Mouse (Mus musculus) neural tube, embryonic 10.5 days (tissue): ENCODE measurements around the gene Npcd.

Experiments
- DNase-seq: peaks from one replicate; pipeline ENCODE4 v3.0.0-alpha.2; 2017; ENCODE audit warnings: low spot score; ENCODE audit errors: extremely low spot score

Gene Npcd

DNA sequence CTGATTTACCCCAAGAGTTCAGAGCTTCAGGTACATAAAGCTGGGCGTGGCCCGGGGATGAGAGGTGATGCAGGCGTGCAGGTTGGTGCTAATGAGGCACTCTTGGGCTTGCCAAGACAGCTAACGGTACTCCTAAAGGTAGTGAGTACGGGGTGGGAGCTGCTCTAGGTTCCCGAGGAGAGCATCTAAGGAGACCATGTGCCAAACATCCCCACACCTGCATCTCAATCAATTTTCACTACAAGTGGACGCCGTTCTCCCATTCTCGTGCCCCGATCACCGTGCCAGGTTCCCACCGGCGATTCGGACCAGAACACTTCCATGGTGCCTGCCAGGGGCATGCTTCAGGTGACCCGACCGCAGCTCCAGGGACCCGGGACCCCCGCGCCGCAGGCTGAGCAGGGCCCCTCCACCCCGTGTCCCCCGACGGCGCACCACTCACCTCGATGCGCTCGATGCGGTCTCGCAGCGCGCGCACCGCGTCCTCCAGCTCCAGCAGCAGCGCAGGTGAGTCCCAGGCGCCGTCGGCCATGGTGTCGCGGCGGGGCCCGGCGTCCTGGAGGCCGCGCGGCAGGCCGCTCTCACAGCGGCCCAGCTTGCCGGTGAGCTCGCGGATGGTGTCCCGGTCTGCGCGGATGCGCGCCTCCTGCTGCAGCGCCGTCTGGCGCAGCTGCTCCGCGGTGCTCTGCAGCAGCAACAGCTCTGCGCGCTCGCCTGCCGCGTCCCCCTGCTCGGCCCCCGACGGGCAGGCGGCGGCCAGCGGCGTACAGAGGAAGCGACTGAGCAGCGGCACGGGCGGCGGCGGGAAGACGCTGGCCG lies 30.3 kb downstream of the Npcd start:
- DNase-seq = no peak

DNA sequence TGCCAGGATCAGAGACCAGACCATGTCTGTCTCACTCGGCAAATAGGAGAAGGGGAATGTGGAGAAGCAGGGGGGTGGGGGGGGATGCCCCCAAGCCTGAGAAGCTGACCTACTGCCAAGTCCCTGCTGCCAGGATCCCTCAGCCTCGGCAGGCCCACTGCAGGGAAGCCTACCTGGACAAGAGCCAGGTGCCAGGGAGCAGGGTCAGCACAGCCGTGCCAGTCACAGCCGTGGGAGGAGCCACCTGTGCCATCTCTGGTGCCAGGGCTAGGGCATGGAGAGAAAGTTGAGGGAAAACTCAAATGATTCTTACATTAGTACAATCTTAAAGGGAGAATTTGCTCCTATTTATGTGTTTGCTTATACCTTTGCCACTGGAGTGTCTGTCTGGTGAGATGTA lies 31.7 kb downstream of the Npcd start:
- DNase-seq = no peak

DNA sequence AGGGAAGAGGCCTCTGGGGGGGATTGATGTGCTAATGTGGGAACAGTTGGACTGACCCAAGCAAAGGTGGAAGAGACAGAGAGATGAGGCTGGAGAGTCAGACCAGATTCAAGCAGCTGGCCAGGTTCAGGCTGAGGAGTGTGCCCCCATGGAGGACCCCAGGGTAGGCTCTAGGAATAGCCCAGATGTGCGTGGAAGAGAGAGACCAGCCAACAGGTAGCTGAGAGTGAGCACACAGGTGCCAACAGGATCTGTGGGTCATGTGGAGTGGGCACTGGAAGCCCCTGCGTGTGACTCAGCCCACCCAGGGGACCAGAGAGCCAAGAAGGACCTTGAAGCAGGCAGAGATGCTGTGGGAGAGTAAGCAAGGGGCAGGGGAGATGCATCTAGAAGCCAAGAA lies 32.4 kb downstream of the Npcd start:
- DNase-seq = no peak

DNA sequence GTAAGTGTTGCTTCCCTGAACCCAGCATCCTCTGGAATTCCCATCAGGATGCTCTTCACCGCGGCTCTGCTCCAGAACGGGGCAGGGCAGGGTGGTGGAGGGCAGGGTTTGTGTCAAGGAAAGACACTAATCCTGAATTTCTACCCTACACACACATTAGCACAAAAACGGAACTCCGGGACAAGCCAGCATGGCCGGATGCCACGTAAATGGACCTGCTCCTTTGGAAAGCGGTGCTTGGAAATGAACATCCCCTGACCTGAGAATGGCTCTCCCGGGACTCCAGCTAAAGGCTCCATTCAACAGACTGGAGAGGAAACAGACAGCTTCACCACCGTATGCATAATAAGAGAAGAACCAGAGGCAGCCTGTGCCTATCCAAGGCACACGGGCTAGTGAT lies 33.3 kb downstream of the Npcd start:
- DNase-seq = no peak

DNA sequence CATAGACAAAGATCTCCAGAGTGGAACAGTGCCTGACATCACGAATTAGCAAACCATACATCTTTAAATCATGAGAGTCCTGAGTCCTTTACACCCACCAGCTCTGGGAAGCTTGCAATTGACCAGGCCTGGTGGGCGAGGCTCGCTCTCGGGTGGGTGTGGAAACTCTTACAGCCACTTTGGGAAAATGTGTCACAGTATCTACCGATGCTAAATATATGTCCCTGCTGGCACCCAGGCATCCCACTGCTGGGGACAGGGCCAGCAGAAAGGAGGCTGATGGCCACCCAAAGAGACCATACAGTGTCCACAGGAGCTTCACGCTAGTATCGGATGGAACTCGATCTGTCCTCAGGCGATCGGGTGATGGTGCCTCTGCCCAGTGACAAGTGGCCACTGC lies 35.4 kb downstream of the Npcd start:
- DNase-seq = no peak

DNA sequence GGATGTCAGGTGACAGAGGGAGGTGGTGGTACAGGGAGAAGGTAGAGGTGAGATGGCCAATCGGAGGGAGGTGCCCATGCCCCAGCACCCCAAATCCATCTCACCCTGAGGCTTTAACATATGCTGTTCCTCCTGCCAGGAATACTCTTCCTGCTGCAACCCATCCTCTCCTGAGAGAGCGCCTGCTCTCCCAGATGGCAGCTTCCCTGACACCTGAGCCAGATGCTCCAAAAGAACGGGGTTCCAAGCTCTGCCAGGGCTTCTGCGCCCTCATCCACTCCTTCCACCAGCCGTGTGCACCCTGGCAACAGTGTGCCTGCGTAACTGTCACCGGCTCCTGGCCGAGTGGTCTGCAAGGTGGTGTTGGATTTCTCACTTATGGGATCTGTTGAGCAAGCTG lies 36.4 kb downstream of the Npcd start:
- DNase-seq = no peak

DNA sequence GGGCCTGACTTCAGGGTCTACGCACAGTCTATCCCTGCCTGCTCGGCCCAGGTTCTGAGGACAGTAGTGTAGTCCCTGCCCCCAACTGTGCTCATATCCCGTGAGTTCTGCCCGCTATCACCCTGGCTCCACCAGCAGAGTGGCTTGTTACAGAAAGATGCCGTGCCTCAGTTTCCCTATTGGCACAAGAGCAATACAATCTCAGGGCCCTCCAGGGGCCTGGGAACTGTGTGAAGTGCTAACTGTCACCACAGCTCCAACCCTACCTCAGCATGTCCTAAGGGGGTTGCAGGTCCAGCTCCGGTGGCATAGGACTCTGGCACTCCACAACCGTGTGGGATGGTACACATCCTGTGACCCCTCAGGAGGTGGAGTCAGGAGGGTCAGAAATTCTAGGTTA lies 36.9 kb downstream of the Npcd start:
- DNase-seq = no peak

DNA sequence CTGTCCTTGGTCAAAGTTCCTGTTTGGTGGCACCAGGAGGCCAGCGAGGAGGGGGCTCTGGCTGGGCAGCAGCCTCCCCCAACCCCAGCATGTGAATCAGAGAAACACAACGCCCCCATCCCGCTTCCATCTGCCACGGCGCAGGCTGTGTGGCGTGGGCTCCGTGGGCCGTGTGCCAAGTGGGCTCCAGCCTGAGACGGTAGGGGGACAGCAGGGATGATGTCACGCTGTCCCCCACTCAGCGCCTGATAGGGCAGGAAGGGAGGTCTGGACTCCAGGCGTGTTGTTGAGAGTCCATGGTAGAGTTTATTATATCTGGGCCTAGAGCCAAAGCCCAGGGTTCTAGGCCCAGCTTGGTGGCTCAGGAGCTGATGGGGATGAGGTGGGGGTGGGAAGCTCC lies 37.8 kb downstream of the Npcd start:
- DNase-seq = no peak

DNA sequence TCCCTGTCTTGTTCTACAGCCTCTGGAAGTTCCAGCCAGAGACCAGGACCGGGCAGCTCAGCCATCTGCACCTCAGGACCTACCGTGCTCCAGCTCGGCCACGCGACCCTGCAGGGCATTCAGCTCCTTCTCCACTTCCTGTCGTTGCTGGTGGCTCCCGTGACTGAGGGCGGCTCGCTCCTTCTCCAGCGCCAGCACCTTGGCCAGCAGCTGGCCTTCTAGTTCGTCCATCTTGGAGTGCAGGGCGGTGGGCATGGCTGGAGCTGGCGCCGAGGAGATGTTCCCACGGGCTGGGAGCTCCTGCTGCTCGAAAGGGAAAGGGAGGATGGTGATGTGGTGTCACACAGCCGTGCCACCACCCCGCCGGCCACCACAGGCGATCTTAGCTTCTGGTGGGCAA lies 39.9 kb downstream of the Npcd start:
- no peak for DNase-seq

DNA sequence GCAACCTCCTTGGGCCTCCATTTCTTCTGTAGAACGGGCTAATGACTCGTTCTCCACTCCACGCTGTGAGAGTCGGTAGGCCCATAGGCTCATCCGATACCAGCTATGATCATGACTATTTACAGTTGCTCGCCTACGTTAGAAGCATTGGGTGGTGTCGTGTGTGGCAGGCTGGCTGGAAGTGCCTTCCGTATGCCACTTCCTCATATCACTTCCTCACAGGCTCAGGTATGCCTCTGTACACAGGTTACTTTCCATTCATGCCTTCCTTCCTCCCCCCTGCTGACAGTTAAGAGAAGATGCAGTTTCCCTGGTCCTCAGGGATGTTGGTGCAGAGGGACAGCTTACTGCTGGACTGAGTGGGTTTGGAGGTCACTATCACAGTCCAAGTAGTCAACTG lies 41.0 kb downstream of the Npcd start:
- DNase-seq = no peak

DNA sequence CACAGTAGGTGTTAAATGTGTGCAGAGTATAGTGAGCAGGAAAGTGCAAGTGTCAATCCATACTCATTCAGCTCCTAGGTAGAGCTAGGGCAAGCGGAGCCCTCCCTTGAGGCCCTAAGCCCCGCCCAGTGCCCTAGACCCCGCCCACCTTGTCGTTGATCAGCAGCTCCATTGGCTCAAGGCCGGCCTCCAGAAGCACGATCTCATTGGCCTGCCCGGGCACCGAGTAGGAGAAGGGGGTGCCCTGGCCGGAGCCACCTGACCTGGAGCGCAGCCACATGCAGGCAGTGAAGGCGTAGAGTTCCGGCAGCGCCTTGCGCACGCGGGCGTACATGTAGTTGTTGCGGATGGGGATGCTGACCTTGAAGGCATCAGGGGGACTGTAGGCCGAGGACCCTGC lies 41.6 kb downstream of the Npcd start:
- DNase-seq = peak; percentile 37

DNA sequence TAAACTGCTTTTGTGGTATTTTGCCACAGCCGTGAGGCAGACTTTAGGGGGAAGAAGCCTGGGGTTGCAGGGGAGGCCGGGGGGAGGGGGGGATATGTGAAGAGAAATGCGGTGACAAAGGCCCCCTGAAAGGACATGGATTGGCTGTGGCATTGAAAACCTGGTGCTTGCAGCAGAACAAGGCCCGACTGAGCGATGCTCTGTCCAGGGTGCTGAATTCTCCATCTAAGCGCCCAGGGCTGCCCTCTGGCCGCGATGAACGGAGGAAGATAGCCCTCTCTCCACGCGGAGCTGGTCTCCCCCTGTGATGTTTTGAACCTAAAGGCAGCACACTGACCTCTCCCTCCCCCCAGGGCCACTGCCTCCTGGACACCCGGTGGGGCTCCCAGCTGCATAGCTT lies 42.5 kb downstream of the Npcd start:
- DNase-seq = peak; percentile 71

DNA sequence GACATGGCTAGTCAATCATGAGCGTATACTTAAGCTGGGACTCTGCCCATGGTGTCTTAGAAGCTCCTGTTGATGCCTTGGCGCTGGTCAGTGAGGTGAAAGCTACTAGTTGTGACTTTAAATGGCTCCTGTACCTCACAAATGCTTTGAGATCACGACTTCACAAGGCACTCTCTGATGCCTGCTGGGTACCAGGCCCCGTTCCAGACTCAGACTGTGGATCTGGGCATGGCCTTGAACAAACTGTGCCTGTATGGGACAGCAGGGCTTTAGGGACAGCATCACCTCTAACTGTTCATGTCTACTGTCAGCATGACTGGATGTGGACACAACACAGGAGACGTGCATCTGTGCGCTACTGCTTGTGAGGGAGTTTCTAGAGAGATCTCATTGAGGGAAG lies 43.1 kb downstream of the Npcd start:
- DNase-seq = no peak

DNA sequence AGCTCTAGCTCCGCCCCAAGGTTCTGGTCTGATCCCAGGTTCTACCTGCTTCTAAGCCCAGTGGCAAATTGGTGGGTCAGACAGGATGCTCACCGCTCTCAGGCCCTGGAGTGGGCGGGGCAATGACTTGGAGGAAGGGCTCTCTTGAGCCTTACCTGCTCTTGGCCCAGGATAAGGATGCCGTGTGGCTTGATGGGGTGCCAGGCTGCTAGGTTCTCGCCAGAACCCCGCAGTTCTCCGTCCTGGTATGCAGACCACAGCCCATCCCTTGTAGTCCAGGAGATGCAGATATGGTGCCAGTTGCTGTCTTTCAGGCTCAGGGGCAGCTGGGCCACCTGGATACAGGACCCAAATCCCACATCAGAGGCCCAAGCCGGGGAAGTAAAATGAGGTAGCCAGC lies 43.9 kb downstream of the Npcd start:
- no peak for DNase-seq

DNA sequence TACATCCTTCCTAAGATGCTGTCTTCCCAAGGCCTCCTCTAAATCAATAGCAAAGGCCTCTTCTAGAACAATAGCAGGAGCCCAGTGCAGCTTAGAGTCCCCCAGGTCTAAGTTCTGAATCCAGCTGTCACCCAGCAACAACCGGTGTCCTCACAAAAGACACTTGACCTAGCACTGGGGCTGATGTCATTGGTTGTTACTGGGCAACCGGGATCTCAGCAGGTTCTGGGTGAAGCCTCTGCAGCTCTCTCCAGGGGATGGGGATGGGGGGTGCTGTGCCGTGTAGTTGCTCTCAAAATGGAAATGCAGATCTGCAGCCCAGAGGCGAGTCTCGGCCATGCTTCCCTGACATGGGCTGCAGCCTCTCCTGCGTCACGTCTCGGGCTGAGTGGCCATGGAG lies 46.2 kb downstream of the Npcd start:
- no peak for DNase-seq

DNA sequence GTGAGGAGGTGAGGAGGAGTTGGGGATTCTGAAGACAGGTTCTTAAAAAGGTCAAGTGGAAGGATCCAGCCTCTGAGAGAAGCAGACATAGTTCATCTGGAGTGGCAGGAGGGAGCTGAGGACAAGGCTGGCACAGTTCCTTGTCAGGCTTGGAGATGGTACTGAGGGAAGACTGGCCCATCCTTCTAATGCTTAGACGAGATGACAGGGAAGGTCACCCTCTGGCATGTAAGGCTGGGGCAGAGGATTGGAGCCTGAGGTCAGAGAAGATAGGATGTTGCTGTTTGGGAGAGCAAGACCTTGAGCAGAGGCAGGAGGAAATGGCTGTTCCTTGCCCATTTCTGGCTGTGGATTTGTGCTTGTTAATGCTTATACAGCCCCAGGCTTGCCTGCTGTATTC lies 49.0 kb downstream of the Npcd start:
- no peak for DNase-seq

DNA sequence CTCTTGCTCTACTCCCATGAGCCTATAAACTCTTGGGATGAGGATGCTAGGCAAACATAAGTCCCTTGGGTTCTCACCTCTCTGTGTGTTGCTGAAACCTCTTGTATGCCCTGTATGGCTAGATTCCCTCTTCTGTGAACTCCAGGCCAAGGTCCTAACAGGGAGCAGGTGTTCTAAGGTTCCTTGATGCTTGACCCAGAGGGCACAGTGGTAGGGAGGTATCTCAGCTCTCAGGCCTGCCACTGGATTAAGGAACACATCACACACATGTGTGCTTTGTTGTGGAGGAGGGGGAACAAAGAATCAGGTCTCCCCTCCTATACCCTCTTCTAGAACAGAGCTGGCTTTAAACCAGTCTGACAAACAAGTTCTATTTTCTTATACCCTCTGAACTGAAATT lies 56.3 kb downstream of the Npcd start, which contains the start of gene Dnal4:
TSS of gene Dnal4 (minus strand) at position 101 of the 400 bp plus-strand sequence.
- no peak for DNase-seq

DNA sequence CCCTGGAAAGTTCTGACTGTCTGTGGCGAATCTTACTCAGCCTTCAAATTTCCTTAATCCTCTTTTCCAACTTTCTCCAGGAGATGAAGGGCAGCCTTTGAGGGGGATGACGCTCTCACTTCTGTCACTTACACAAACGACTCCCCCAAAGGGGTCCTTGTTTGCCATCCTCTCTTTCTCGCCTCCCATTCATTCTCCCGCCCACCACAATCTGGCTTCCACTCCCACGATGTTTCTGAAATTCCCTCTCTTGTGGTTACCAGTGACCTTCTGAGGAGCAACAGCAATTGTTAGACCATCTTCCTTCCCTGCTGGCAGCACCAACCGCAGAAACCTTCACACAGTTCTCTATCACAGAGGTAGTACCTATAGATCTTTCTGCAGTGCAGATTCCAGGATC lies 58.4 kb downstream of the Npcd start:
- no peak for DNase-seq

DNA sequence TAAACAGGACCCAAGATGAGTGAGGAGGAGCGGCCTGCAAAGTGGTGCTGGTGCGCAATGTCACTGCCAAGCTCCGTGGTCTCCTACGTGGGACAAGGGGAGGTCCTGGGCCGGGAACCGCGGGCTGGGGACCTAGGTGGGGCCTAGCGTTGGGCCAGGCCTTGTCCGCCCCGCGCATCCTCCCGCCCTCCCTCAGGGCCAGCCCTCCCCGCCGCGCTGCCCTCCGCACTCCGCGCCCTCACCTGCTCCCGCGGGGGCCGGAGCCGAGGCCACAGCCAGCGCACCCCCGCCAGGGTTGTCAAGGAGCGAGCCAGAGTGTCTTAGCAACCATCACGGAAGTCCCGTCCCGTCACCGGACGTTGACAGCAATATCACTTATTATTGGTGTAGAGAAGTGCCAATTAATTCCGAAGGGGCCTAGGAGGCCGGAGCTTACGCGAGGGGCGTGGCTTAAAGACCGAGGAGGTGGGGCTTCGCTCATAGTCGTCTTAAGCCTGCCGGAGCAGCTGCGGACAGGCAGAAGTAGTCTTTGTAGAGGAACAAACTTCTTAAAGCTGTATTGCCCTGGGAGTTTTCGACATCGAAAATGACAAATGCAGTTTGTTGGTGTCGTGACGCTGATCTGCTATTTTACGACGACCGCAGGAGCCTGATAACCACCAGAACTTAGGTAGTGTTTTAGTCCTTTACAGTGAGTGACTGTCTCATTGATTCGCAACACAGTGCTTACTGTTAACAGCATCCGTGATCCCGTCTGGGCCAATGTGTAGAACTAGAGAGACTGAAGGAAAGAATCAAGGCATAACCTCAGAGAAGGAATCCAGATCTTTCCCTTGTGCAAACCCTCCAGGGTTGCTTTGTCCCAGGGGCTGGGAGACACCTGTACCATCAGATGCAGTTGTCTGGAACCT lies 59.7 kb downstream of the Npcd start:
- DNase-seq = peak; percentile 91

DNA sequence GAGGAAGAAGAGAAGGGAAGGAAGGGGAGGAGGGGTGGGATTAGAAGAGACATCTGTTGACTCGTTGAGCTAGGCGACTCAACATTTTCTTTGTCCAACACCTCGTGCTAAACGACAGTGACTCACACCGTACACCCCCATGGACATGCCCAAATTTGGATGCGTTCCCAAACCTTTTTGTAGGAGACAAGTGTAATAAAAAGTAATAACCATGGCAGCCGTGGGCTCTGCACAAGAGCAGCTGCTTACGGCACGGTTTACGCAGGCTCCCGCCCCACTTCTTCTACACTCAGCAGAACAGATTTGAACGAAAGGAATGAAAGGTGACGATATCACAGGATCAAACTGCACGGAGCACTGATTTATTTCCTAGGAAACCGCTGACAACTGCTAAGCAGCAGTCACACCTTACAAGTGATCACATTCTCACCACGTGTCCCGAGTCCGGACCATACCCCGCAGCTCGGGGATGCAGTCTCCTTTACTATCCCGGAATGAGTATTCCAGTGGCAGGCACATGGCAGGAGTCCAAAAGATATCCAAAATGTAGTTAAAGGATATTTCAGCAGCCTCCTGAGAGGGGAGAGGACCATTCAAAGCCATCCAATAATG lies 63.3 kb downstream of the Npcd start:
- no peak for DNase-seq

DNA sequence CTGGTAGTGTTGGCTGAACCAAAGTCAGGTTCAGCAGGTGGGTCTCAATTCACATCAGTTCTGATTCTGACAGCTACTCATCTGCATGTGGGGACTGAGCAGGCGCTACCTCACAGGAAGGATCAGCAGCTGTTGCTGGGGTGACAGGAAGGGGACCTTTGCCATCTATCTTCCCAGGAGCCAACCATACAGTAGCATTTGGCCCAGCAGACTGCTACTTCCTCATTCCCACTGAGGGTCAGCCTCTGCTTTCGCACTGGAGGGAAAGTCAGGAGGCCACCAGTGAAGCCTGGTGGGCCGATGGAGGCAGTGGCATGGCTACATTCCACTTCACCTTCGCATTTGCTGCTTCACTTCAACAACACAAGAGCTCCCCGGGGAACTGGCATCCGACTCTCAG lies 65.7 kb downstream of the Npcd start:
- DNase-seq = no peak

DNA sequence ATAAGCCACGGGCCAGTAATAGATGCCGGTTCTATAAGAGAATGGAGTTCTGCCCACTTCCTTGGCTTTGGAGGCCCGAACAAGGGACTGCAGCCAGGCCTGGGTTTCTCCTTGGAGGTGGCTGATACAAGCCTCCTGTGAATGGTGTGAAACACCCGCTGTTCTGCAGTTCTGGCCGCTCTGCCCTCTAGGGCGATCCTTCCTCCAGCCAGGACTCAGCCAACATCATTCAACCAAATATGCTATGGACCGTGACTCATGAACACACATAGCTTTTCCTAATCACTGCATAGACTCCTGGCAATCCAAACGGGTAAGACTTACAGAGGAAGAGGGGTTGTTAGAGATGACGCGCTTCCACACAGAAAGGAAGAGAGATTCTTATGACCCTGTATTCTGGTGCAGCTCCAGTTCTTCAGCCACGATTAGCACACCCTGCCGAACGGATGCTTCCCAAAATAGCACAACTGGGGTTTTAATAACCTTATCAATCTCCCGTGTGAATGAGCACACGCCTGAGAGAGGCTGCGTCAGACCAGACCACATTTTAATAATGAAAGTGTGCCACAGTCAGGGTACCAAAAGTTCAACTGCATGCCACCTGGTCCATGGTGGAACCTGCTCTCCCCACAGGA lies 66.6 kb downstream of the Npcd start:
- DNase-seq = no peak
